Mouse (Mus musculus) stomach, postnatal 0 days (tissue): Measurements from ENCODE around the gene Myt1. TPM values are rescaled to one million over a fixed set of nuclear protein-coding genes. Genes with fewer than 3 reads are reported as not detected.
"Not testable (repeated sequence)": the region's sequence is repeated elsewhere in the genome, so short reads cannot be mapped to it uniquely, and the experiment has no call there.

Experiments used
- ATAC-seq: fragments of 200-750 bp; cut with Nextera tagmentation; 2 replicates; pipeline ENCODE4 v1.8.0; 2017; ENCODE audit not compliant: low FRiP score, low TSS enrichment
- DNase-seq: peaks from one replicate; pipeline ENCODE4 v3.0.0-alpha.2; 2016; ENCODE audit warnings: low spot score
- H3K27ac ChIP-seq: fragments of 300-500 bp; sonication (generic); replicated peaks from 2 replicates; pipeline ENCODE4 v1.5.1; 2014; ENCODE audit warnings: mild to moderate bottlenecking, control low read depth
- H3K27me3 ChIP-seq: fragments of 300-500 bp; sonication (generic); 2 replicates; pipeline ENCODE4 v1.6.1; 2014; ENCODE audit warnings: low read length; ENCODE audit not compliant: control insufficient read depth, insufficient read depth
- H3K36me3 ChIP-seq: fragments of 300-500 bp; sonication (generic); 2 replicates; pipeline ENCODE4 v1.6.1; 2014; ENCODE audit warnings: low read length, mixed read lengths; ENCODE audit not compliant: control insufficient read depth, insufficient read depth
- H3K4me1 ChIP-seq: fragments of 300-500 bp; sonication (generic); replicated peaks from 2 replicates; pipeline ENCODE4 v1.6.1; 2014; ENCODE audit warnings: antibody characterized with exemption; ENCODE audit not compliant: control insufficient read depth, insufficient read depth
- H3K4me2 ChIP-seq: fragments of 300-500 bp; sonication (generic); replicated peaks from 2 replicates; pipeline ENCODE4 v1.6.1; 2014; ENCODE audit warnings: low read depth, mild to moderate bottlenecking, control low read depth, moderate library complexity
- H3K4me3 ChIP-seq: fragments of 300-500 bp; sonication (generic); 2 replicates; pipeline ENCODE4 v1.5.1; 2014; ENCODE audit warnings: low read depth, low read length, control low read depth
- H3K9ac ChIP-seq: fragments of 300-500 bp; sonication (generic); 2 replicates; pipeline ENCODE4 v1.6.1; 2014; ENCODE audit warnings: mild to moderate bottlenecking, low read length, control low read depth, mixed read lengths
- H3K9me3 ChIP-seq: fragments of 300-500 bp; sonication (generic); 2 replicates; pipeline ENCODE4 v1.6.1; 2016; ENCODE audit warnings: low read length; ENCODE audit not compliant: control insufficient read depth
- CTCF ChIP-seq: IDR thresholded peaks from 2 replicates; pipeline ENCODE4 v1.5.1; 2016; ENCODE audit warnings: antibody characterized with exemption, low read depth, mild to moderate bottlenecking, moderate library complexity
- EP300 ChIP-seq: optimal IDR thresholded peaks from 2 replicates; pipeline ENCODE3; 2016; ENCODE audit warnings: antibody characterized with exemption
- WGBS: fragments of 180-500 bp; shearing (Covaris S2); extraction: QIAGEN DNeasy Blood & Tissue Kit; methylation state at CpG from one replicate; pipeline ENCODE4 v1.1.7; 2014; 5-methylcytosine and 5-hydroxymethylcytosine counted together
- polyA plus RNA-seq: library from polyadenylated mRNA; unstranded; fragments of >200 nt; fragmentation: Nextera tagmentation; extraction: Ambion mirVana; gene quantifications from 2 replicates; pipeline ENCODE4 v1.2.1, GENCODE M21; 2015

Gene Myt1
- polyA plus RNA-seq, 1 experiment from 2014 or later: 0.29 TPM

DNA sequence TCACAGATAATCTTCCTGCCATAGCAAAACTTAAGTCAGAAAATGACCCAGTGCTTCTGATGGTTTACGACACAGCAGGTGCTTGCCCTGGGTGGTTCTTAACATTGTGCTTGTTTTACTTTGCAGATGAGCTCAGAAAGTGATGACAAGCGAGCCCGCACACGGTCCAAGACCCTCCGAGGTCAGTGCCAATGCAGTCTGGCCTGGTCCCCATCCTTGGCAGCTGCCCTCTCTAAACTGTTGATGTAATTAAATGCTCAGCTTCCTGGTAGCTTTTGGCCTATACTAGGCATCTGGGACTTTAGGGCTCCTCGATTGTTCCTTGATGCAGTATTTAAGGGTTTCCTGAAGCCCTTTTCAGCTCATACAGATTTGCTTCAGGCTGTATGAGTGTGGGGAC is 26.3 kb downstream of the Myt1 start:
- Histone ChIP-seq H3K4me1 (no peaks in the 10 kb centered on the region), H3K9ac (no peak overlapping the region), H3K27me3 (no peaks in the 10 kb centered on the region), H3K36me3 (no peaks in the 10 kb centered on the region), H3K4me3 (no peak overlapping the region), H3K27ac (no peak overlapping the region), H3K9me3 (no peaks in the 10 kb centered on the region), H3K4me2 (no peak overlapping the region)
- 79% methylated on average over 6 of the region's 6 CpGs for WGBS
- DNase-seq: no peak
- ATAC-seq: no peak
- TF ChIP-seq EP300: no peak
- no peak for TF ChIP-seq CTCF

DNA sequence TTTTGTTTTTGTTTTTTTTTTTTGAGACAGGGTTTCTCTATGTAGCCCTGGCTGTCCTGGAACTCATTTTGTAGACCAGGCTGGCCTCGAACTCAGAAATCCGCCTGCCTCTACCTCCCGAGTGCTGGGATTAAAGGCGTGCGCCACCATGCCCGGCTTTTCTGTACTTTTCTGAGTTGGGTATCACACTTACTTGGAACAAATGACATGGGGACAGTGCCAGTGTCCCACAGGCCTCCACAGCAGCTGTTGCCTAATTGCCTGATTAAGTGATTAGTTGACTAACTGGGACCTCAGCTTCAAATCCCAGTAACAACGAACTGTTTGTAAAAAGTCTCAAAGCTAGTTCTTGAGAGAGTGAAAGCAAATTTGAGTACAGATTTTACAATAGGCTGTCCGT is 30.1 kb downstream of the Myt1 start:
- not testable (repeated sequence) for H3K4me1 ChIP-seq

DNA sequence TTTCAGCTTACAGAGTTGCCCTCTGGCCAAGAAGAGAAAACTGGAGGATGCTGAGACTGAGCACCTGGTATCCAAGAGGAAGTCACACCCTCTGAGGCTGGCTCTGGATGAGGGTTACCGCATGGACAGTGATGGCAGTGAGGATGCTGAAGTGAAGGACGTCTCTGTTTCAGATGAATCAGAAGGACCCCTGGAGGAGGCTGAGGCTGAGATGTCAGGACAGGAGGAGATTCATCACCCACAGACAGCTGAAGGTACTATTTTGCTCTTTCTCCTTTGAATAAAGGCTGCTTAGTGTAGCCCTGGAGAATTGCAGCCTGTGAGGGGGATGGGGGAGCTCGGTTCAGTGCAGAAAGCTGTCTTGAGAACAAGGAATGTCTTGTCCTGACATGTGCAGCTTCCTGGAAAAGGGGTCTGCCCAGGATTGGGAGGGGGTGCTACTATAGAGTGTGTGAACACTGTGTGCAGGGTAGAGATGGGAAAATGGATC is 32.6 kb downstream of the Myt1 start:
- DNase-seq: no peak
- TF ChIP-seq CTCF: no peak
- no peak for TF ChIP-seq EP300
- H3K27ac ChIP-seq: no peak overlapping the region
- WGBS: 61% methylated on average over 3 of the region's 3 CpGs
- no peaks in the 10 kb centered on the region for H3K4me1 ChIP-seq
- H3K4me2 ChIP-seq: no peak overlapping the region
- no peaks in the 10 kb centered on the region for H3K27me3 ChIP-seq
- no peak overlapping the region for H3K4me3 ChIP-seq
- ATAC-seq: no peak
- H3K9me3 ChIP-seq: no peaks in the 10 kb centered on the region
- no peak overlapping the region for H3K9ac ChIP-seq
- no peaks in the 10 kb centered on the region for H3K36me3 ChIP-seq

More for the DNA sequence above, 30.1 kb downstream of the Myt1 start:
- H3K36me3 ChIP-seq, H3K4me2 ChIP-seq, H3K9me3 ChIP-seq, H3K4me3 ChIP-seq, DNase-seq, ATAC-seq, H3K27me3 ChIP-seq, H3K9ac ChIP-seq, H3K27ac ChIP-seq: not testable (repeated sequence)
- WGBS: 81% methylated on average over 8 of the region's 8 CpGs

DNA sequence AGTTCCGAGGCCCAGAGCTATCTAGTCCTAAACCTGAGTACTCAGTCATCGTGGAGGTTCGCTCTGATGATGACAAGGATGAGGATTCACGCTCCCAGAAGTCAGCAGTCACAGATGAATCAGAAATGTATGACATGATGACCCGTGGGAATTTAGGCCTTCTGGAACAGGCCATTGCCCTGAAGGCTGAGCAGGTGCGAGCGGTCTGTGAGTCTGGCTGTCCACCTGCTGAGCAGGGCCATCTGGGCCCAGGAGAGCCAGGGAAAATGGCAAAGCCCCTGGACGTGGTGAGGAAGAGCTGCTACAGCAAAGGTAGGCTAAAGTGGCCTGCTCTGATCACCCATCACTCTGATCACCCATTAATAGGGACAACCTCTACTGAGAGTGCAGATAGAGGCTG is 34.5 kb downstream of the Myt1 start:
- H3K4me1 ChIP-seq: no peaks in the 10 kb centered on the region
- H3K4me2 ChIP-seq: no peak overlapping the region
- H3K27me3 ChIP-seq: no peaks in the 10 kb centered on the region
- no peak for ATAC-seq
- WGBS: 78% methylated on average over 8 of the region's 8 CpGs
- H3K27ac ChIP-seq: no peak overlapping the region
- no peak overlapping the region for H3K9ac ChIP-seq
- H3K4me3 ChIP-seq: no peak overlapping the region
- H3K36me3 ChIP-seq: no peaks in the 10 kb centered on the region
- DNase-seq: no peak
- TF ChIP-seq CTCF (no peak), EP300 (no peak)
- no peaks in the 10 kb centered on the region for H3K9me3 ChIP-seq

DNA sequence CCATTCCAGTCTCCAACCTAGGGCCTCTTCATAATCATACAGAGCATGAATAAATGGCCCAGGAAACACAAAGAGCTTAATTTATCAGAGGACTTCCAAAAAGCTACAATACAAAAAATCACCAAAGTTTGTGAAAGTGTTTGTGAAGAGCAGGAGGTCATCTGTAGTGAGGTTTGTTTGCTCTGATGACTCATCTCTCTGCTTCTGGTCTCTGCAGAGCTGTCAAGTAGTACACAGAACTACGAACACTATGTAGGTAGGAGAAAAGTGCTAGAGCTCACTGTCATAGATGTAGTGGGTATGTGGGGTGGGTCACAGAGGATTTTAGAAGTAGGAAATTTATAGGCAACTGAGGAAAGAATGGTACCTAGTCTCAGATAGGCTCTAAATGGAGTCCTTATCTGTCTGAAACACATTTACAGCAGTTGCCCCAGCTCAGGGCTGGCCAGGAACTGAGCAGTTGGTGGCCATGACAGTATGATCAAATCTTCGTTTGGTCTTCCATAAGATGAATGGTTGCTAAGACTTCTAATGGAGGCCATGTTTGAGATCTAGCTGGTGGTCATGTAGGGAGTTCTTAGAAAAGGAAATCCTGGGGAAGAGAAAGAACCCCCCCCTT is 66.0 kb downstream of the Myt1 start:
- DNase-seq (no peak), ATAC-seq (no peak)
- Histone ChIP-seq H3K4me1 (no peaks in the 10 kb centered on the region), H3K9me3 (no peaks in the 10 kb centered on the region), H3K36me3 (no peaks in the 10 kb centered on the region), H3K4me2 (no peak overlapping the region), H3K9ac (no peak overlapping the region), H3K27me3 (no peaks in the 10 kb centered on the region), H3K27ac (no peak overlapping the region), H3K4me3 (no peak overlapping the region)
- 64% methylated on average over 2 of the region's 2 CpGs for WGBS
- no peak for TF ChIP-seq EP300
- no peak for TF ChIP-seq CTCF

DNA sequence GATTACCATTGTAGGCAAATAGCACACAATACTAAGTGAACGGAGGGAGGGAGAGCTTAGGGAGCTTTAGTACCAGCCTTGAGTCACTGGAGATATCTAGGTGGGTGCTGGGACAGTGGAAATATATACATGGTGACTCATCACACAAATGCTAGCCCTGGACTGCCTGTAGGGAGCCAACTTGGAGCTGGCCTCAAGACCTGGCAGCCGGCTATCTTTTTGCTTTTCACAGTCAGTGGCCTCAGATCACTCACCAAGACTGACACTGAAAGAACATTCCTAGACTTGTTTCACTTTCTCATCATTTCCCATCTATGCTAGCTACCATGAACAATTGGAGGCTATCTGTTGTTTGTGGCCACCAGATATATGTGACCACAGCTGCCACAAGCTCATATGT is 69.6 kb downstream of the Myt1 start:
- Histone ChIP-seq H3K4me1 (peaks cover 3% of the 10 kb centered on the region; the same call in 1 of the 2 replicates), H3K9ac (no peak overlapping the region), H3K27ac (no peak overlapping the region), H3K36me3 (no peaks in the 10 kb centered on the region), H3K4me2 (no peak overlapping the region), H3K4me3 (no peak overlapping the region), H3K27me3 (no peaks in the 10 kb centered on the region), H3K9me3 (no peaks in the 10 kb centered on the region)
- no peak for TF ChIP-seq EP300
- no peak for TF ChIP-seq CTCF
- 62% methylated on average over 2 of the region's 2 CpGs for WGBS
- no peak for ATAC-seq
- no peak for DNase-seq
